Mouse (Mus musculus): Measurements from ENCODE around the gene Akap8l.

The Akap8l gene

GRCm38 (mm10) chr17:32320597-32321389 lies 29.6 kb downstream of the Akap8l start, which contains the start of gene Akap8:
Gene Akap8, minus strand, starts transcription at chr17:32321238.
- in situ Hi-C loops (cut with MboI, MseI), result no loop called here

- in situ Hi-C loops (cut with MboI, MseI), result no loop called here
Observed at GRCm38 (mm10) chr17:32319950-32320349, 30.5 kb downstream of the Akap8l start.

- in situ Hi-C loops (cut with MboI, MseI), result no loop called here
Observed at GRCm38 (mm10) chr17:32317708-32318107, 32.7 kb downstream of the Akap8l start.

GRCm38 (mm10) chr17:32317032-32317431 lies 33.4 kb downstream of the Akap8l start:
- in situ Hi-C loops (cut with MboI, MseI), result no loop called here

GRCm38 (mm10) chr17:32315560-32315959 lies 34.8 kb downstream of the Akap8l start:
- in situ Hi-C loops (cut with MboI, MseI), result no loop called here

GRCm38 (mm10) chr17:32313892-32314291 lies 36.5 kb downstream of the Akap8l start:
- in situ Hi-C loops (cut with MboI, MseI), result no loop called here

GRCm38 (mm10) chr17:32312801-32313200 lies 37.6 kb downstream of the Akap8l start:
- in situ Hi-C loops (cut with MboI, MseI), result no loop called here

- in situ Hi-C loops (cut with MboI, MseI), result no loop called here
Observed at GRCm38 (mm10) chr17:32307963-32308362, 42.4 kb downstream of the Akap8l start.

- in situ Hi-C loops (cut with MboI, MseI), result no loop called here
Observed at GRCm38 (mm10) chr17:32298125-32298524, 52.3 kb downstream of the Akap8l start.

- in situ Hi-C loops (cut with MboI, MseI), result no loop called here
Observed at GRCm38 (mm10) chr17:32295901-32296300, 54.5 kb downstream of the Akap8l start.

GRCm38 (mm10) chr17:32295160-32295559 lies 55.2 kb downstream of the Akap8l start:
- in situ Hi-C loops (cut with MboI, MseI), result no loop called here

- in situ Hi-C loops (cut with MboI, MseI), result no loop called here
Observed at GRCm38 (mm10) chr17:32285138-32285670, 65.2 kb downstream of the Akap8l start.

- in situ Hi-C loops (cut with MboI, MseI), result no loop called here
Observed at GRCm38 (mm10) chr17:32284262-32285137, 65.9 kb downstream of the Akap8l start, which contains the start of gene Brd4. Gene Brd4, minus strand, starts transcription at chr17:32284722.

GRCm38 (mm10) chr17:32283771-32284221 lies 66.6 kb downstream of the Akap8l start:
- in situ Hi-C loops (cut with MboI, MseI), result no loop called here

- in situ Hi-C loops (cut with MboI, MseI), result no loop called here
Observed at GRCm38 (mm10) chr17:32283341-32283740, 67.1 kb downstream of the Akap8l start.

GRCm38 (mm10) chr17:32281611-32282310 lies 68.6 kb downstream of the Akap8l start:
- in situ Hi-C loops (cut with MboI, MseI), result no loop called here

GRCm38 (mm10) chr17:32281126-32281525 lies 69.3 kb downstream of the Akap8l start:
- in situ Hi-C loops (cut with MboI, MseI), result no loop called here

- in situ Hi-C loops (cut with MboI, MseI), result no loop called here
Observed at GRCm38 (mm10) chr17:32280575-32280974, 69.8 kb downstream of the Akap8l start.

GRCm38 (mm10) chr17:32277201-32277600 lies 73.2 kb downstream of the Akap8l start:
- in situ Hi-C loops (cut with MboI, MseI), result no loop called here

- in situ Hi-C loops (cut with MboI, MseI), result no loop called here
Observed at GRCm38 (mm10) chr17:32275568-32275967, 74.8 kb downstream of the Akap8l start.
